Mouse (Mus musculus) cerebellum, adult 2 months (tissue): ENCODE data around the gene Slc35e4.

Experiments used
- CTCF ChIP-seq: fragments of 200-500 bp; IDR thresholded peaks from 2 replicates; pipeline ENCODE4 v1.5.1; 2011; ENCODE audit warnings: low read depth, mild to moderate bottlenecking, control low read depth, low read length, moderate library complexity, borderline replicate concordance; ENCODE audit not compliant: insufficient read depth
- POLR2A ChIP-seq: fragments of 200-500 bp; IDR thresholded peaks from 2 replicates; pipeline ENCODE4 v1.6.1; 2011; ENCODE audit warnings: low read length, control low read depth, borderline replicate concordance; ENCODE audit not compliant: insufficient read depth

DNA sequence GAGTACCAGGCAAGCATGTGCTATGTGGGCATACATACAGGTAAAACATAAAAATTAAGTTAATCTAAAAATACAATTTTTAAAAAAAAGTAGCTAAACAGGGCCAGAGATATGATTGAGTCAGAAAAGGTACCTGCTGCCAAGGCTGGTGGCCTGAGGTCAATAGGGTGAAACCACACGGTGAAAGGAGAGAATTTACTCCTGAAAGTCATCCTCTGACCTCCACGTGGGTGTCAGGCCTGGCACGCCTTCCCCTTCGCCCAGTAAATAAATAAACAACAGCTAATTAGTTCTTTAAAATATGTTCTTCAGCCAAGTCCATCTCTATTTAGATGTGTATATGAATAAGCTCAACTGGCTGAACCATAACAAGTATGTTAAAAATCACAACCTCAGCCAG lies 54.1 kb downstream of the Slc35e4 start:
- TF ChIP-seq CTCF (no peak), POLR2A (no peak)
